Mouse (Mus musculus) T-cell, adult 66 days (primary cell): ENCODE results near the gene Tpp1. TPM values are rescaled to one million over a fixed set of nuclear protein-coding genes. Genes with fewer than 3 reads are reported as not detected.

Experiments
- total RNA-seq, 2 experiments: library from RNA; stranded (reverse); gene quantifications; 3 replicates in 1 of 2; 4 replicates in 1 of 2; pipeline ENCODE4 v1.2.4; 2023

The Tpp1 gene
- 10 to 100 TPM; 46.4 to 53.8 TPM for total RNA-seq

DNA sequence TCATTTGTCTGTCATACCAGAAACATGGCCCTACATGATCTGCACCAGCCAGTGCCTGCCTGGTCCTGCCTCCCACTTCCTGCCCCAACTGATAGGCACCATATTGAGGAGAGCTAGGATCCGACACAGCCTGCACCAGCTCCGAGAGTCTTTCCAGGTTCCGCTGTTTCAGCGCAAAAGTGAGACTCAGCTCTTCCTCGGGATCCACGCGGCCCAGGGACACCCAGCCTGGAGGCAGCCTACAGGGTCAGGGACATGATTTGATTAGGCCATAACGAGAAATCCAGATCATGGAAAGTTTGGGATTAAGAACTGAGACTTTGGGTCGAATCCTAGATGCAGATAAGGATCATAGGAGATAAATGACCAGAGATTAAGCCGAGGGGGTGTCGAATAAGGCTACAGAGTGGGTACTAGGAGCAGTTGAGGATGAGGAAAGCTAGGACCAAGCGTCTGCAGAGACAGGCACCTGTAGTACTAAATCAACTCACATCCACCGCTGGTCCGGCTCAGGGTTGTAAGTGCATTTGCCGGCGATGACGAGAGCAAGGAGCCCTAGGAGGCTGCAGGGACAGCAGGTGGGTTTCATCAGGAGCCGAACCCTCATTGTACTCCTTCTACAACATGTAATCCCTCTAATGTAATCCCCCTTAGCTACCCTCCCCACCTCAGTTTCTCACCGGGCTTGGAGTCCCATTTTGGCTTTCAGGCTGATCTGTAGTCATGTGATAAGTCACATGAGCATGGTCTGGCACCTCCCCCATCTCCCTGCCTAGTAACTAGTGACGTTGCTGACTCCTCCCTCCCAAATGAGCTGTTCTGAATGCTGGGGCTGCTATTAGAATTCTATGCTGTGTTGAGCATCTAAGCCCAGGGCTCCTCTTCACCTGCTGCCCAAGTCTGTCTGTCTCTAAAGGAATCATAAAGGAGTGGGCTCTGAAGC, at the start of gene Tpp1:
Gene Tpp1, minus strand, starts transcription at position 745 of the 943 bp plus-strand sequence.

GRCm38 (mm10) chr7:105787285-105788140, 35.5 kb upstream of the Tpp1 start, which contains the start of gene Dchs1:
Dchs1 (minus strand) TSS chr7:105787654.

GRCm38 (mm10) chr7:105743926-105744590, 8.0 kb downstream of the Tpp1 start, which contains the start of gene Taf10:
Taf10 (minus strand) TSS chr7:105744361.

GRCm38 (mm10) chr7:105736911-105737521, 15.0 kb downstream of the Tpp1 start, which contains the start of gene Rrp8:
Rrp8 (minus strand) TSS chr7:105737385.

GRCm38 (mm10) chr7:105736264-105736901, 15.7 kb downstream of the Tpp1 start, which contains the start of gene Ilk:
Ilk (plus strand) TSS chr7:105736592.

Other genes starting within 250 kb of the Tpp1 start
- gene Smpd1, start 197.9 kb downstream of the Tpp1 start, total RNA-seq: 10 to 100 TPM; 26.7 to 29.7 TPM
- 1 to 10 TPM; 1.8 to 3.5 TPM for gene Apbb1, start 170.6 kb downstream of the Tpp1 start, total RNA-seq
- gene Hpx, start 152.1 kb downstream of the Tpp1 start, total RNA-seq: under 1 TPM in 1 of 2 experiments, not detected in 1; 0.68 TPM
- 10 to 100 TPM; 18.9 to 26.6 TPM for gene Trim3, start 118.7 kb downstream of the Tpp1 start, total RNA-seq
- gene Timm10b, start 112.2 kb downstream of the Tpp1 start, total RNA-seq: 10 to 100 TPM; 59.1 to 76.5 TPM
- gene Arfip2, start 111.8 kb downstream of the Tpp1 start, total RNA-seq: 10 to 100 TPM; 28.0 to 31.3 TPM
- 10 to 100 TPM; 10.9 to 13.8 TPM for gene Gm45799, start 111.7 kb downstream of the Tpp1 start, total RNA-seq
- 1 to 10 TPM; 3.6 to 4.8 TPM for gene Dnhd1, start 101.4 kb downstream of the Tpp1 start, total RNA-seq
- gene Ilk, start 15.6 kb downstream of the Tpp1 start, total RNA-seq: 100 to 1,000 TPM in 1 of 2 experiments, 10 to 100 TPM in 1; 99.7 to 101 TPM
- gene Rrp8, start 14.8 kb downstream of the Tpp1 start, total RNA-seq: 10 to 100 TPM; 22.6 to 24.7 TPM
- 100 to 1,000 TPM; 212 to 221 TPM for gene Taf10, start 7.9 kb downstream of the Tpp1 start, total RNA-seq
- under 1 TPM in 1 of 2 experiments, not detected in 1; 0.20 TPM for gene Dchs1, start 35.4 kb upstream of the Tpp1 start, total RNA-seq
- gene Mrpl17, start 58.9 kb upstream of the Tpp1 start, total RNA-seq: 10 to 100 TPM; 39.7 to 55.9 TPM
- 100 to 1,000 TPM; 128 to 145 TPM for gene Gm4070, start 201.7 kb upstream of the Tpp1 start, total RNA-seq